Mouse (Mus musculus) kidney, adult 10 weeks (tissue): ENCODE measurements around the gene Mgat1. TPM values are rescaled to one million over a fixed set of nuclear protein-coding genes. Genes with fewer than 3 reads are reported as not detected.

Source experiments
- polyA plus RNA-seq: library from polyadenylated mRNA; stranded (reverse); fragments of 350-450 nt; fragmentation: Illumina TruSeq; extraction: RNeasy Lipid Tissue Mini Kit (QIAGEN cat#74804); gene quantifications from one replicate; pipeline ENCODE4 v1.2.3, GENCODE M21; 2014; ENCODE audit warnings: low read depth, low replicate concordance

Gene Mgat1
- polyA plus RNA-seq = 38.5 TPM

GRCm38 (mm10) chr11:49243727-49244594 lies at the start of gene Mgat1:
TSS of gene Mgat1 (plus strand) at chr11:49244191.

GRCm38 (mm10) chr11:49203129-49203768 lies 40.7 kb upstream of the Mgat1 start, which contains the start of gene Zfp62:
TSS of gene Zfp62 (plus strand) at chr11:49203292.

GRCm38 (mm10) chr11:49278222-49278621 lies 34.2 kb downstream of the Mgat1 start, which contains the start of gene Olfr1393:
TSS of gene Olfr1393 (plus strand) at chr11:49278304.

GRCm38 (mm10) chr11:49284982-49285381 lies 41.0 kb downstream of the Mgat1 start, which contains the start of gene Olfr1392:
TSS of gene Olfr1392 (plus strand) at chr11:49285282.

GRCm38 (mm10) chr11:49304441-49304840 lies 60.5 kb downstream of the Mgat1 start, which contains the start of gene Olfr10:
TSS of gene Olfr10 (plus strand) at chr11:49304741.

Other genes starting within 250 kb of the Mgat1 start
- gene 9930111J21Rik2, start 192.9 kb upstream of the Mgat1 start, polyA plus RNA-seq = 12.1 TPM
- 15.1 TPM for gene Tgtp2, start 180.0 kb upstream of the Mgat1 start, polyA plus RNA-seq
- gene Ifi47, start 167.6 kb upstream of the Mgat1 start, polyA plus RNA-seq = 7.9 TPM
- gene Olfr1396, start 129.3 kb upstream of the Mgat1 start, polyA plus RNA-seq = 2.2 TPM
- not detected for gene Olfr1395, start 101.9 kb upstream of the Mgat1 start, polyA plus RNA-seq
- not detected for gene Olfr1394, start 89.8 kb upstream of the Mgat1 start, polyA plus RNA-seq
- gene Btnl9, start 57.0 kb upstream of the Mgat1 start, polyA plus RNA-seq = 20.0 TPM
- gene Zfp62, start 40.9 kb upstream of the Mgat1 start, polyA plus RNA-seq = 91.5 TPM
- 1.4 TPM for gene Olfr1393, start 34.1 kb downstream of the Mgat1 start, polyA plus RNA-seq
- gene Olfr1392, start 41.1 kb downstream of the Mgat1 start, polyA plus RNA-seq = 0.24 TPM
- gene Olfr10, start 60.5 kb downstream of the Mgat1 start, polyA plus RNA-seq = not detected
- gene Olfr1391, start 78.6 kb downstream of the Mgat1 start, polyA plus RNA-seq = not detected
- not detected for gene Olfr1390, start 91.0 kb downstream of the Mgat1 start, polyA plus RNA-seq
- gene Olfr1389, start 178.9 kb downstream of the Mgat1 start, polyA plus RNA-seq = not detected
- gene Olfr1388, start 192.4 kb downstream of the Mgat1 start, polyA plus RNA-seq = not detected
- gene Olfr1387, start 211.2 kb downstream of the Mgat1 start, polyA plus RNA-seq = not detected
- not detected for gene Olfr1386, start 220.9 kb downstream of the Mgat1 start, polyA plus RNA-seq
- not detected for gene Olfr1385, start 244.9 kb downstream of the Mgat1 start, polyA plus RNA-seq